Mouse (Mus musculus) MEL (cell line): ENCODE data around the gene Zfp280c. TPM values are rescaled to one million over a fixed set of nuclear protein-coding genes. Genes with fewer than 3 reads are reported as not detected.

Source experiments
- DNase-seq: peaks from one replicate; pipeline ENCODE4 v3.0.0; 2011; ENCODE audit warnings: low read depth, low spot score
- H3K27ac ChIP-seq: 2 replicates; pipeline ENCODE4 v1.5.1; 2012; ENCODE audit warnings: low read depth, mild to moderate bottlenecking, control low read depth, low read length, moderate library complexity; ENCODE audit not compliant: control insufficient read depth
- H3K27me3 ChIP-seq, 2 experiments: fragments of 150-350 bp in 1 of 2; sonication (generic) in 1 of 2; 2 replicates each; pipeline ENCODE4 v1.6.1; 2012; ENCODE audit warnings: low read length in 2 of 2, mild to moderate bottlenecking in 2 of 2, improper control_type of control experiment in 1 of 2, moderate library complexity in 1 of 2; ENCODE audit not compliant: insufficient read depth in 2 of 2, control insufficient read depth in 1 of 2
- H3K36me3 ChIP-seq, 2 experiments: 2 replicates each; pipeline ENCODE4 v1.6.1; 2012 to 2014; ENCODE audit warnings: low read length in 2 of 2, improper control_type of control experiment in 1 of 2, inconsistent platforms in 1 of 2, mild to moderate bottlenecking in 1 of 2; ENCODE audit not compliant: insufficient read depth in 2 of 2, control insufficient read depth in 1 of 2
- H3K4me1 ChIP-seq, 2 experiments: fragments of 150-350 bp in 1 of 2; sonication (generic) in 1 of 2; 2 replicates each; pipeline ENCODE4 v1.6.1; 2012; ENCODE audit warnings: low read length in 2 of 2, improper control_type of control experiment in 1 of 2, mild to moderate bottlenecking in 1 of 2; ENCODE audit not compliant: insufficient read depth in 2 of 2, control insufficient read depth in 1 of 2
- H3K4me3 ChIP-seq, 2 experiments: fragments of 150-350 bp in 1 of 2; sonication (generic) in 1 of 2; 2 replicates each; pipeline ENCODE4 v1.5.1; 2012; ENCODE audit warnings: low read depth in 2 of 2, low read length in 2 of 2, mild to moderate bottlenecking in 2 of 2, moderate library complexity in 2 of 2, control low read depth in 1 of 2, improper control_type of control experiment in 1 of 2; ENCODE audit not compliant: control insufficient read depth in 1 of 2, insufficient read depth in 1 of 2
- H3K79me2 ChIP-seq: 2 replicates; pipeline ENCODE4 v1.6.1; 2012; ENCODE audit warnings: mild to moderate bottlenecking, low read length, moderate library complexity; ENCODE audit not compliant: control insufficient read depth, poor library complexity, insufficient read depth
- H3K9ac ChIP-seq: 2 replicates; pipeline ENCODE4 v1.6.1; 2012; ENCODE audit warnings: low read depth, mild to moderate bottlenecking, control low read depth, low read length, moderate library complexity; ENCODE audit not compliant: control insufficient read depth, poor library complexity, severe bottlenecking
- H3K9me3 ChIP-seq: fragments of 150-350 bp; sonication (generic); replicated peaks from 2 replicates; pipeline ENCODE4 v1.6.1; 2012; ENCODE audit warnings: mild to moderate bottlenecking, low read length, improper control_type of control experiment, moderate library complexity; ENCODE audit not compliant: insufficient read depth
- BHLHE40 ChIP-seq: IDR thresholded peaks from 2 replicates; pipeline ENCODE4 v1.6.1; 2012; ENCODE audit warnings: low read depth, mild to moderate bottlenecking, inconsistent platforms, low read length, improper control_type of control experiment, borderline replicate concordance
- CHD2 ChIP-seq: IDR thresholded peaks from 2 replicates; pipeline ENCODE4 v1.6.1; 2011; ENCODE audit warnings: low read length, improper control_type of control experiment
- CTCF ChIP-seq, 3 experiments: IDR thresholded peaks in 2 of 3; conservative IDR thresholded peaks in 1 of 3; 2 replicates each; pipeline ENCODE4 v1.5.1; 2011 to 2012; ENCODE audit warnings: low read length in 3 of 3, low read depth in 2 of 3, mild to moderate bottlenecking in 2 of 3, improper control_type of control experiment in 1 of 3, inconsistent platforms in 1 of 3, mixed read lengths in 1 of 3, moderate library complexity in 1 of 3; ENCODE audit not compliant: control insufficient read depth in 1 of 3, insufficient read depth in 1 of 3, poor library complexity in 1 of 3, severe bottlenecking in 1 of 3
- E2F4 ChIP-seq: IDR thresholded peaks from 2 replicates; pipeline ENCODE4 v1.6.1; 2011; ENCODE audit warnings: low read depth, low read length, improper control_type of control experiment, borderline replicate concordance
- ELF1 ChIP-seq: IDR thresholded peaks from 2 replicates; pipeline ENCODE4 v1.6.1; 2014; ENCODE audit warnings: low read depth, mild to moderate bottlenecking, inconsistent platforms, low read length, improper control_type of control experiment, moderate library complexity
- EP300 ChIP-seq, 2 experiments: IDR thresholded peaks; 2 replicates each; pipeline ENCODE4 v1.6.1; 2011; ENCODE audit warnings: improper control_type of control experiment in 2 of 2, low read length in 2 of 2, low read depth in 1 of 2, mild to moderate bottlenecking in 1 of 2
- ETS1 ChIP-seq: IDR thresholded peaks from 2 replicates; pipeline ENCODE4 v1.6.1; 2012; ENCODE audit warnings: low read depth, mild to moderate bottlenecking, inconsistent platforms, low read length, improper control_type of control experiment, moderate library complexity
- GABPA ChIP-seq: IDR thresholded peaks from 2 replicates; pipeline ENCODE4 v1.6.1; 2012; ENCODE audit warnings: low read depth, mild to moderate bottlenecking, inconsistent platforms, low read length, improper control_type of control experiment, moderate library complexity
- HCFC1 ChIP-seq: IDR thresholded peaks from 2 replicates; pipeline ENCODE4 v1.6.1; 2012; ENCODE audit warnings: low read depth, mild to moderate bottlenecking, inconsistent platforms, low read length, improper control_type of control experiment, moderate library complexity
- MAFK ChIP-seq: IDR thresholded peaks from 2 replicates; pipeline ENCODE4 v1.6.1; 2011; ENCODE audit warnings: low read depth, mild to moderate bottlenecking, low read length, improper control_type of control experiment, borderline replicate concordance
- MAX ChIP-seq: IDR thresholded peaks from 2 replicates; pipeline ENCODE4 v1.6.1; 2011; ENCODE audit warnings: low read length, improper control_type of control experiment
- MAZ ChIP-seq: IDR thresholded peaks from 2 replicates; pipeline ENCODE4 v1.6.1; 2012; ENCODE audit warnings: low read depth, mild to moderate bottlenecking, inconsistent platforms, low read length, improper control_type of control experiment
- MEF2A ChIP-seq: IDR thresholded peaks from 2 replicates; pipeline ENCODE4 v1.6.1; 2014; ENCODE audit warnings: low read depth, mild to moderate bottlenecking, inconsistent platforms, low read length, improper control_type of control experiment; ENCODE audit not compliant: poor library complexity, insufficient replicate concordance, severe bottlenecking; ENCODE audit errors: extremely low read depth
- MXI1 ChIP-seq: IDR thresholded peaks from 2 replicates; pipeline ENCODE4 v1.6.1; 2011; ENCODE audit warnings: mild to moderate bottlenecking, low read depth, low read length, improper control_type of control experiment
- MYC ChIP-seq: IDR thresholded peaks from 2 replicates; pipeline ENCODE4 v1.6.1; 2011; ENCODE audit warnings: low read depth, mild to moderate bottlenecking, low read length, improper control_type of control experiment, moderate library complexity
- NELFE ChIP-seq: IDR thresholded peaks from 2 replicates; pipeline ENCODE4 v1.6.1; 2011; ENCODE audit warnings: low read depth, low read length, improper control_type of control experiment
- POLR2A ChIP-seq, 2 experiments: IDR thresholded peaks; 2 replicates each; pipeline ENCODE4 v1.6.1; 2011 to 2012; ENCODE audit warnings: low read length in 2 of 2, mild to moderate bottlenecking in 2 of 2, control low read depth in 1 of 2, improper control_type of control experiment in 1 of 2, low read depth in 1 of 2, moderate library complexity in 1 of 2; ENCODE audit not compliant: control insufficient read depth in 1 of 2, insufficient read depth in 1 of 2, poor library complexity in 1 of 2
- POLR2AphosphoS2 ChIP-seq: IDR thresholded peaks from 2 replicates; pipeline ENCODE4 v1.6.1; 2011; ENCODE audit warnings: low read length, improper control_type of control experiment
- POLR2AphosphoS5 ChIP-seq: IDR thresholded peaks from 2 replicates; pipeline ENCODE4 v1.6.1; 2012; ENCODE audit warnings: low read depth, borderline replicate concordance, mild to moderate bottlenecking, inconsistent platforms, low read length, moderate library complexity, mixed read lengths
- RCOR1 ChIP-seq: IDR thresholded peaks from 2 replicates; pipeline ENCODE4 v1.6.1; 2012; ENCODE audit warnings: low read depth, mild to moderate bottlenecking, inconsistent platforms, low read length, improper control_type of control experiment
- SIN3A ChIP-seq: IDR thresholded peaks from 2 replicates; pipeline ENCODE4 v1.6.1; 2012; ENCODE audit warnings: low read length, improper control_type of control experiment, inconsistent platforms
- TBP ChIP-seq: IDR thresholded peaks from 2 replicates; pipeline ENCODE4 v1.8.0; 2011; ENCODE audit warnings: low read depth, low read length, improper control_type of control experiment
- TCF12 ChIP-seq: IDR thresholded peaks from 2 replicates; pipeline ENCODE4 v1.6.1; 2014; ENCODE audit warnings: low read depth, mild to moderate bottlenecking, inconsistent platforms, low read length, improper control_type of control experiment, moderate library complexity
- UBTF ChIP-seq: IDR thresholded peaks from 2 replicates; pipeline ENCODE4 v1.6.1; 2012; ENCODE audit warnings: low read depth, mild to moderate bottlenecking, inconsistent platforms, low read length, improper control_type of control experiment, moderate library complexity, borderline replicate concordance; ENCODE audit not compliant: insufficient read depth
- USF1 ChIP-seq: IDR thresholded peaks from 2 replicates; pipeline ENCODE4 v1.6.1; 2014; ENCODE audit warnings: low read depth, mild to moderate bottlenecking, inconsistent platforms, low read length, improper control_type of control experiment, moderate library complexity
- USF2 ChIP-seq, 2 experiments: IDR thresholded peaks; 2 replicates each; pipeline ENCODE4 v1.6.1; 2011 to 2012; ENCODE audit warnings: improper control_type of control experiment in 2 of 2, low read length in 2 of 2, borderline replicate concordance in 1 of 2, inconsistent platforms in 1 of 2, low read depth in 1 of 2, mild to moderate bottlenecking in 1 of 2; ENCODE audit not compliant: insufficient read depth in 1 of 2
- ZKSCAN1 ChIP-seq: IDR thresholded peaks from 2 replicates; pipeline ENCODE4 v1.6.1; 2012; ENCODE audit warnings: low read depth, mild to moderate bottlenecking, inconsistent platforms, low read length, improper control_type of control experiment, moderate library complexity
- ZNF384 ChIP-seq: IDR thresholded peaks from 2 replicates; pipeline ENCODE4 v1.6.1; 2012; ENCODE audit warnings: low read depth, mild to moderate bottlenecking, inconsistent platforms, low read length, improper control_type of control experiment
- polyA plus RNA-seq, 2 experiments: library from polyadenylated mRNA; stranded (reverse) in 1 of 2; unstranded in 1 of 2; fragments of >175 nt in 1 of 2; fragments of >200 nt in 1 of 2; gene quantifications; 2 replicates each; pipeline versions ENCODE4 v1.2.1 to v1.2.4; 2012; ENCODE audit warnings: low replicate concordance in 2 of 2, low read depth in 1 of 2; ENCODE audit not compliant: insufficient read length in 2 of 2, insufficient read depth in 1 of 2, missing spikeins in 1 of 2
- total RNA-seq: library from RNA; depleted of rRNA; stranded (reverse); fragments of 300-350 nt; gene quantifications from 2 replicates; pipeline ENCODE4 v1.2.3, GENCODE M21; 2012

The Zfp280c gene
- total and polyA plus RNA-seq, 3 experiments, result 14.2 to 16.7 TPM; not detected in 1

GRCm38 (mm10) chrX:48624054-48624420, 29.7 kb upstream of the Zfp280c start:
- H3K9me3 ChIP-seq, result no peaks in the 10 kb centered on the region
- no peak overlapping the region for H3K27ac ChIP-seq
- no peaks in the 10 kb centered on the region; a peak in 1 of 4 replicates for H3K4me1 ChIP-seq

GRCm38 (mm10) chrX:48623379-48624053, 29.2 kb upstream of the Zfp280c start, which contains the start of gene Slc25a14:
Gene Slc25a14 (plus strand): TSS chrX:48623413.
- TF ChIP-seq HCFC1, result peak; percentile 77
- peak; percentile 92 for TF ChIP-seq USF1
- peak; percentile 63; the same call in 1 of the 2 replicates for TF ChIP-seq BHLHE40
- peak; percentile 88 for TF ChIP-seq SIN3A
- TF ChIP-seq USF2 (IDR thresholded peaks at IDR 0.05; ENCODE audit: borderline replicate concordance in 1 of 2, insufficient read depth in 1 of 2, low read depth in 1 of 2, low read length in 2 of 2), result peak in 1 of 2 experiments; percentile 66; a peak in 2 of 4 replicates
- peak; percentile 81 for TF ChIP-seq MAX
- peak; percentile 49; the same call in 1 of the 2 replicates for TF ChIP-seq E2F4
- TF ChIP-seq NELFE, result peak; percentile 32; the same call in 1 of the 2 replicates
- peak; percentile 90 for TF ChIP-seq MXI1
- TF ChIP-seq POLR2AphosphoS2, result no peak
- peak in 1 of 2 experiments; percentile 43; a peak in 1 of 4 replicates for TF ChIP-seq POLR2A (IDR thresholded peaks at IDR 0.05; ENCODE audit: control insufficient read depth in 1 of 2, insufficient read depth in 1 of 2, low read depth in 1 of 2, low read length in 2 of 2, poor library complexity in 1 of 2)
- TF ChIP-seq CTCF (IDR thresholded peaks at IDR 0.05 in 2 of 3, conservative IDR thresholded peaks at IDR 0.05 in 1 of 3; ENCODE audit: control insufficient read depth in 1 of 3, insufficient read depth in 1 of 3, low read depth in 2 of 3, low read length in 3 of 3, poor library complexity in 1 of 3, severe bottlenecking in 1 of 3), result no peak
- no peak for TF ChIP-seq GABPA
- peak; percentile 86 for TF ChIP-seq ELF1
- TF ChIP-seq ZNF384, result peak; percentile 87
- TF ChIP-seq, all 39 proteins: peak for 12
- no peaks in the 10 kb centered on the region; a peak in 1 of 4 replicates for H3K4me1 ChIP-seq
- DNase-seq, result peak; percentile 88
- no peaks in the 10 kb centered on the region for H3K27me3 ChIP-seq
- H3K79me2 ChIP-seq, result no peaks in the 10 kb centered on the region
- H3K9ac ChIP-seq, result peak within 1 kb of the TSS; percentile 74
- H3K27ac ChIP-seq, result peak within 1 kb of the TSS; percentile 87
- H3K9me3 ChIP-seq, result no peaks in the 10 kb centered on the region
- no peaks in the 10 kb centered on the region; a peak in 1 of 4 replicates for H3K36me3 ChIP-seq
- H3K4me3 ChIP-seq, result peak within 1 kb of the TSS; percentile 72 to 91

More at GRCm38 (mm10) chrX:48624054-48624420, 29.7 kb upstream of the Zfp280c start:
- Histone ChIP-seq H3K9ac (peak overlapping the region; percentile 46), H3K36me3 (no peaks in the 10 kb centered on the region; a peak in 1 of 4 replicates), H3K79me2 (no peaks in the 10 kb centered on the region), H3K27me3 (no peaks in the 10 kb centered on the region), H3K4me3 (peak overlapping the region; percentile 72 to 91)
- TF ChIP-seq MAFK (no peak), MAZ (no peak), MYC (no peak), POLR2AphosphoS5 (no peak), HCFC1 (no peak), EP300 (IDR thresholded peaks at IDR 0.05; ENCODE audit: low read depth in 1 of 2, low read length in 2 of 2) (no peak), MEF2A (no peak), ELF1 (no peak), TBP (no peak), USF2 (IDR thresholded peaks at IDR 0.05; ENCODE audit: borderline replicate concordance in 1 of 2, insufficient read depth in 1 of 2, low read depth in 1 of 2, low read length in 2 of 2) (no peak), ZKSCAN1 (no peak), TCF12 (no peak), UBTF (no peak), POLR2A (IDR thresholded peaks at IDR 0.05; ENCODE audit: control insufficient read depth in 1 of 2, insufficient read depth in 1 of 2, low read depth in 1 of 2, low read length in 2 of 2, poor library complexity in 1 of 2) (no peak), RCOR1 (no peak), ZNF384 (no peak), CHD2 (no peak), MXI1 (no peak), ETS1 (no peak), BHLHE40 (no peak)
- no peak for DNase-seq
